Mouse (Mus musculus) CH12.LX (cell line): ENCODE results near the gene Gsto1.

Source experiments
- CTCF ChIP-seq, 2 experiments: IDR thresholded peaks in 1 of 2; conservative IDR thresholded peaks in 1 of 2; 2 replicates each; pipeline ENCODE4 v1.5.1; 2011 to 2012; ENCODE audit warnings: low read depth in 2 of 2, low read length in 2 of 2, improper control_type of control experiment in 1 of 2, inconsistent platforms in 1 of 2, mild to moderate bottlenecking in 1 of 2, moderate library complexity in 1 of 2
- NELFE ChIP-seq: IDR thresholded peaks from 2 replicates; pipeline ENCODE4 v1.6.1; 2011; ENCODE audit warnings: low read depth, low read length, improper control_type of control experiment
- POLR2A ChIP-seq: IDR thresholded peaks from 2 replicates; pipeline ENCODE4 v1.6.1; 2011; ENCODE audit warnings: low read depth, mild to moderate bottlenecking, improper control_type of control experiment, low read length

GRCm38 (mm10) chr19:47817692-47818091 is 37.1 kb upstream of the Gsto1 start:
- no peak for TF ChIP-seq NELFE
- TF ChIP-seq CTCF (conservative IDR thresholded peaks at IDR 0.05 in 1 of 2, IDR thresholded peaks at IDR 0.05 in 1 of 2; ENCODE audit: low read depth in 2 of 2, low read length in 2 of 2), result no peak
- TF ChIP-seq POLR2A, result no peak
